Mouse (Mus musculus): ENCODE measurements at regions not wholly inside any gene's neighbourhood (a gene's known extent, or its start where the extent isn't known, plus 50 kb on each side); places are given as distances from the start of the nearest gene placed in this dataset.

DNA sequence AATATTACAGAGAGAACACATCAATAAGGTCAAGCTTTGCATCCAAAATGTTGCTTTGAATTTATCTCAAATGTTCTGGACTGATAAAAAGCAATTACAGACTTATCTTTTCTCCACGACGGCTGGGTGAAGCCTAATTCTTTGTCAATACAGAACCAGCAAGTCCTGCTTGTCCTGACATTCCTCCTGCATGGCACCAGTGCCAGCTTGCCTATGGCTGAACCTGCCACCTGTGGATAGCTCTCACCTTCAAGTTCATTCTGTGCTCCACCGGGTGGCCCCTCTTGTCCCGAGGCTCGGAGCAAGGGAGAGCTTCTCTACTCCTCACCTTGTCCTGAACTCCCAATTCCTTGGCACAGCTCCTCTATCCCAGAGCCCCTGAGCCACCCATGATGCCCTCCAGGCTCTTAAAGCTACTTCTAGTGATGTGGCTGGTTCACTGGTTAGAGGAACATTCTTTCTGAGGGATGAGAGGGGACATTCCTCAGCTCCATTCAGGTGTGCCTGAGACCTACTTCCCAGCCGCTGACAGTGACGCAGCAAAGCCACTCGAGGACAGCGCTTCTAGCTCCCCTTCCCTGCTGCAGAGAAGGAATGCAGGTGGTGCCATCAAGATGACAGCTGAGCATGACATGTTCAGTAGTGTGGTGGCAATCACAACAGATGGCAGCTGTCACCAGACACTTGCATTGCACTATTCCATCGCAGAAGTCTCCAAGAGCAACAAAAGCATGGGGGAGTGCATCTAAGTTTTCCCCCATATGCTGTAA is 119.5 kb upstream of the Sash1 start:
- no peak overlapping the region for H3K4me3 ChIP-seq (ENCODE audit: insufficient read depth, low read depth, low read length)
- no peaks in the 10 kb centered on the region for H3K4me1 ChIP-seq (ENCODE audit: control insufficient read depth, insufficient read depth, insufficient read length, low read length)
- no peak overlapping the region for H3K27ac ChIP-seq (replicated peaks; ENCODE audit: low read depth, low read length)

DNA sequence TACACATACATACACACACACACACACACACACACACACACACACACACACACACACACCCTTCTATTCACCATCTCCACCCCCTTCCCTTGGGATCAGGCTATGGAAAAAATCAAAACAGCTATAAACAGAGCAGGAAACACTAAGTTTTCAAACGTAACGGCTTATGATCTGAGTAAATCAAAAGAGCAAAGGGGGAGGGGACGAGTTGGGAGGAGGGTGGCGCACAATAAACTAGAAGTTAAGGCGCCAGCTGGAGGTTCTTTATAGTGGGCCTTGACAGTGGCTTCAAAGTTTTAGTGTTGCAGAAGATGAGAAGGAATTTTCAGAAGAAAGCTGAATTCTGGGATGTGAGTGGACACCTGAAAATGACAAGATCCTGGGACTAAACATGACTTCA is 116.4 kb upstream of the Sash1 start:
- no peak overlapping the region for H3K27ac ChIP-seq (replicated peaks; ENCODE audit: low read depth, low read length)
- no peaks in the 10 kb centered on the region for H3K4me1 ChIP-seq (ENCODE audit: control insufficient read depth, insufficient read depth, insufficient read length, low read length)
- H3K4me3 ChIP-seq (ENCODE audit: insufficient read depth, low read depth, low read length) = no peak overlapping the region

DNA sequence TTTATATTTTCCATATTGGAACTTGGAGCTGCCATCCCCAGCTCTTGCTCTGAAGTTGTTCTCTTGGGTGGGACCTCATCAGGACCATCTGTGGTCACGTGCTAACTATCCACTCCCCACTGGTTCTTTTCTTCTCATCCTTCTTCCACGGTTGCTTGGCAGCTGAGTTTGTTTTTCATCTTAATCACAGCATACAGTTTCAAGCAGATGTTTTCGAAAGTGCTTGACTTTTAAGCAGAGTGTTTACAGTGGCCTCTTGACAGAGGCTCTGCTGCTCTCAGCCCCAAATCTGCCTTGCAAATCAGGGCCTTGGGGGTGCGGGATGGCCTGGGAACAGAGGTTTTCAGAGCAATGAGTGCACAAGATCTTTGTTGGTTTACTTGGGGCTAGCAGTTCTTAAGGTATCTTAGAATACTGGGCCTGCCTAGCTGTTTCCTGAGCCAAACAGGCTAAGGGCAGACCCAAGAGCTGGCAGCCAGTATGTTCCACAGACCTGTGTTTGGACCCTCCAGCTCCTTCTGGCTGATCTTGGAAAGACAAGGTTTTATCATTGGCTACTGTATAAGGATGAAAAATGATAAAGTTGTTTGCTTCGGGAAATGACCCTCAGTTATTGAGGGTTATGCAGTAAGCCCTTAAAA is 113.0 kb upstream of the Sash1 start:
- no peak overlapping the region for H3K4me3 ChIP-seq (ENCODE audit: insufficient read depth, low read depth, low read length)
- no peak overlapping the region for H3K27ac ChIP-seq (replicated peaks; ENCODE audit: low read depth, low read length)
- H3K4me1 ChIP-seq (ENCODE audit: control insufficient read depth, insufficient read depth, insufficient read length, low read length) = no peaks in the 10 kb centered on the region

DNA sequence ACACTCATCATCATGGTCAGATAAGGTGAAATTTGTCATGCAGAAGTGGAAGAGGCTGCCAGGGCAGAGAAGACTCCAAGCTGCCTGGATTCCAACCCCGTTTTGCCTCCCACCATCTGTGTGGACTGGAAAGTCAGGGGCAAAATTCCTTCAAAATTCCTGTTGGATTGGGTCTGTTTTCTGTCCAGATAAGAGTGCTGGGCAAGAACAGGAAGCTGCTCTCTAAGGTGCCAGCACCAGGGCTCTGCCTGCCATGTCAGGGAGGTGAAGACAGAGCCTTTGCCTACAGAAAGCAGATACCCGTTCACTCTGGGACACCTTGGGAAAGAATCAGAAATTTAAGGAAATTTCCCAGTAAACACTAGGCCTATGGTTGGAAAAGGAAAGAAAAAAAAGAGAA is 112.5 kb upstream of the Sash1 start:
- no peaks in the 10 kb centered on the region for H3K4me1 ChIP-seq (ENCODE audit: control insufficient read depth, insufficient read depth, insufficient read length, low read length)
- no peak overlapping the region for H3K27ac ChIP-seq (replicated peaks; ENCODE audit: low read depth, low read length)
- no peak overlapping the region for H3K4me3 ChIP-seq (ENCODE audit: insufficient read depth, low read depth, low read length)

DNA sequence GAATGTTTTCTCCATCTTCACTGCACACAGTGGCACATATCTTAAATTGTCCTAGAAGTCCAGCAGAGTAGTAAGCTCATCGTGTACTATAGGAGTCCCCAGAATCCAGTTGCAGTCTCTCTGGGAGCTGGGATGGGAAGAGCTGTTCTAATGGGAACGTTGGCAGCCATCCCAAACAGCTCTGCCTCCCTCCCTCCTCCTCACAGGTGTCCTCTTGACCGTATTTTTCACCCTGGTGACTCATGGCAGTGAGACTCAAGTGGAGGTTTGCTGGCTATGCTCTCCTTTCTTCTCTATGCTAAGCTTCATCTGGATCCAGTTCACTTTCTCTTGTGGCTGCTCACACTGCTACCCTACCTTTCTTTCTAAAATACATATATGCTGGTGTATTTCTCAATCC is 109.2 kb upstream of the Sash1 start:
- Histone ChIP-seq H3K4me3 (ENCODE audit: insufficient read depth, low read depth, low read length) (no peak overlapping the region), H3K4me1 (ENCODE audit: control insufficient read depth, insufficient read depth, insufficient read length, low read length) (no peaks in the 10 kb centered on the region)

DNA sequence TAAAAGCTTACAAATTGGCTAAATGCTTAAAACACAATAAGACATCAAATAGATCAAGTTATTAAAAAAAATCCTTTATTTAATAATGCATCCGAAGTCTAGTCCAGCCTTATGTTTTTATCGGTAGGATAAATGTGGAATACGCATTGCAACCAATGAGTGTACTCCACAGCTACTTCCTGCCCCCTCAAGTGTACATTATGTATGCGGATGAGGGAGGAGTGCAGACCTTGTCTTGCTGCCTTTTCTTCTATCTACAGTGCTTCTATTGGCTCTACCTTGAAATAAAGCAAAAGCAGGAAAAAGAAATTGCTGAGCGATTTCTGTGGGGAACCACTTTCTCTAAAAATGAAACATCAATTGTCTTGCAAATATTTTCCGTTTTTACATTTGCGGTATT is 100.5 kb upstream of the Sash1 start:
- Histone ChIP-seq H3K27ac (replicated peaks; ENCODE audit: low read depth, low read length) (no peak overlapping the region), H3K4me1 (ENCODE audit: control insufficient read depth, insufficient read depth, insufficient read length, low read length) (no peaks in the 10 kb centered on the region), H3K4me3 (ENCODE audit: insufficient read depth, low read depth, low read length) (no peak overlapping the region)

More for the DNA sequence above, 109.2 kb upstream of the Sash1 start:
- H3K27ac ChIP-seq (replicated peaks; ENCODE audit: low read depth, low read length) = no peak overlapping the region

DNA sequence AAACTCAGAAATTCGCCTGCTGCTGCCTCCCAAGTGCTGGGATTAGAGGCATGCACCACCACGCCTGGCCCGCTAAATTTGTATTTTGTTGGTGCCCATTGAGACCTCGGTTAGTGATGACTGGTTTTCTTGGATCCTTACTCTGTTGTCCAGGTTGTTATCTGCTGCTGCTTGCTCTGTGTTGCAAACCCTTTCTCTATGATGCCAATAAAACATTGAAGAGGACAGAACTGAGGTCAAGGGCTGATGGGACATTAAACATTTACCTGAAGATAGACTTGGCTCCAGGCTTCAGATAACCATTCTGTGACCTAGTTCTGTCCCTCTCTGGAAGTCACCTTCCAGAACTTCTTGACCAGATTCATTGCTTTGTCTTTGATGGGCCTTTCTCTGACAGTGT is 97.5 kb upstream of the Sash1 start:
- H3K27ac ChIP-seq (replicated peaks; ENCODE audit: low read depth, low read length) = no peak overlapping the region
- no peak overlapping the region for H3K4me3 ChIP-seq (ENCODE audit: insufficient read depth, low read depth, low read length)
- no peaks in the 10 kb centered on the region for H3K4me1 ChIP-seq (ENCODE audit: control insufficient read depth, insufficient read depth, insufficient read length, low read length)

DNA sequence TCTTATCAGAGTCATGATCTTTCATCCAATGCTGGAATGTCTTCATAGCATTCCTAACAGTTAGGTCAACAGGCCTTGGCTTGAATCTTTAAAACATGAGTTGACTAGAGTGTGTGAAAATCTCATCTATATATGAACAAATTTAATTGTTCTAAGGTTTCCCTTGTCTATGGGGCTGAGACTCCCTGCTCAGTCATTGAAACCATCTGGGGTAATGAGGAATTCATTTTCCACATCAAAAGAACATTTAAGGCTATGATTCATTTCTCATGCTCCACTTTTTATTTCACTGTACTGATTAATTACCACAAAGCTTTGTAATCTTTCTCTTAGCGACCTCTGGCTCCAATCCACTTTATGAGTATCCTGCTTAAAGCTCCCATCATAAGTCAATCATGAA is 94.7 kb upstream of the Sash1 start:
- Histone ChIP-seq H3K4me3 (ENCODE audit: insufficient read depth, low read depth, low read length) (no peak overlapping the region), H3K27ac (replicated peaks; ENCODE audit: low read depth, low read length) (no peak overlapping the region), H3K4me1 (ENCODE audit: control insufficient read depth, insufficient read depth, insufficient read length, low read length) (no peaks in the 10 kb centered on the region)

DNA sequence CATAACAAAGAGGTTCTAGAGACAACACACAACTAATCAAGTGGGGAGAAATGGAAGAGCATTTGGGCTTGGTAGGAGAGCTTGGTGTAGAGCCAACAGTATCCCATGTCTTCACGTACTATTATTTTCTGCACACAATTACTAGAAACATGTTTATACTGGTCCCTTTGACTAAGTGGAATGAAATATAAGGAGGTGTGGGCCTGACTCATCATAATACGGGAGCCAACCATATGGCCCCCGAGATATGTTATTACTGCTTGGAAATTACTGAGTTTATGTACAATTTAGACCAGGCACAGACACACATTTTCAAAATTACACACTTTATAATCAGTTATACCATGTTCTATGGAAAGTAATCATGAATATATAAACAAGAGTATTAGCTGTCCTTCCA is 92.7 kb upstream of the Sash1 start:
- Histone ChIP-seq H3K4me1 (ENCODE audit: control insufficient read depth, insufficient read depth, insufficient read length, low read length) (no peaks in the 10 kb centered on the region), H3K27ac (replicated peaks; ENCODE audit: low read depth, low read length) (no peak overlapping the region), H3K4me3 (ENCODE audit: insufficient read depth, low read depth, low read length) (no peak overlapping the region)

DNA sequence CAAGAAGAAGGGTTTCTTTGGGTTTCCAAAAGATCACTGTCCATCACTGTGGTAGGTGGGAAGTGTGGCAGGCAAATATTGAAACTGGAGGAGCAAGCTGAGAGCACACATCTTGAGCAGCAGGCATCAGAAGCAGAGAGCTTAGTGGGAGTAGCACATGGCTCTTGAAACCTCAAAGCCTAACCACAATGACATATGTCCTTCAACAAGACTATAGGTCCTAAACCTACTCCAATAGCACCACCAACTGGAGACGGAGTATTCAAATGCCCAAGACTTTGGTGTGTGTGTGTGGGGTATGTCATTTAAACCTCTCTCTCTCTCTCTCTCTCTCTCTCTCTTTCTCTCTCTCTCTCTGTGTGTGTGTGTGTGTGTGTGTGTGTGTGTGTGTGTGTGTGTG is 88.1 kb upstream of the Sash1 start:
- no peaks in the 10 kb centered on the region for H3K4me1 ChIP-seq (ENCODE audit: control insufficient read depth, insufficient read depth, insufficient read length, low read length)
- H3K4me3 ChIP-seq (ENCODE audit: insufficient read depth, low read depth, low read length) = no peak overlapping the region
- no peak overlapping the region for H3K27ac ChIP-seq (replicated peaks; ENCODE audit: low read depth, low read length)

DNA sequence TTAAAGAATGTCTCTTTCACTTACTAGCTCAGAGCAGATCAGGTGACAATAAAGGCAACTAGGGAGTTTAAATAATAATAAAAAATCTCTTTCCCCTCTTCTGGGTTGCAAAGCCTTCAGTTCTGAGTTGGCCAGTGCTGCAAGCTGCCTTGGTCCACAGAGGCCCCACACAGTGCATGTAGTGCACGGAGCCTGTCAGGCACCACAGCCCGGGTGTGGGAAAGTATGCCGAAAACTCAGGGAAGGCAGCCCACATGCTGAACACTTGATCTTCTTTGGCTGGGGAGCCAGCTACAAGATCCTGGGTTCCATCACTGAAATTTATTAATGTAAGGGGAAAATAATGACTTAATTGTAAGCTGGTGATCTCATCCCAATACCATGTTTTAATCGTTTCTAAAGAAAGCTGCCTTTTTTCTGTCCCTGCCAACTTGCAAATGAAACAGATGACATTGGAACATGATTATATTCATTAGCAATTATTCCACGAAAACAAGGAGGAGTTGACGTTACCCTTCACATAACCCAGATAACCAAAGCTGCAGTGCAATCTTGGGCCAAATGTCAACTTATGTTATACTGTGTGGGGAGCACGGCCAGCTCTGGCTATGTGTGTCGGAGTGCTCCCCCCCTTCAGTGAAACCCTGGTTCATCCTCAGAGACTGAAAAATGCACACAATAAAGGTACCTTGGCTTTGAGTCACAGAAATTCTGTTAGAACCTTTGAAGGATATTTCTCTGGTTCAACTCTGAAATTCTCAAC is 87.1 kb upstream of the Sash1 start:
- Histone ChIP-seq H3K4me3 (ENCODE audit: insufficient read depth, low read depth, low read length) (no peak overlapping the region), H3K4me1 (ENCODE audit: control insufficient read depth, insufficient read depth, insufficient read length, low read length) (no peaks in the 10 kb centered on the region), H3K27ac (replicated peaks; ENCODE audit: low read depth, low read length) (no peak overlapping the region)

DNA sequence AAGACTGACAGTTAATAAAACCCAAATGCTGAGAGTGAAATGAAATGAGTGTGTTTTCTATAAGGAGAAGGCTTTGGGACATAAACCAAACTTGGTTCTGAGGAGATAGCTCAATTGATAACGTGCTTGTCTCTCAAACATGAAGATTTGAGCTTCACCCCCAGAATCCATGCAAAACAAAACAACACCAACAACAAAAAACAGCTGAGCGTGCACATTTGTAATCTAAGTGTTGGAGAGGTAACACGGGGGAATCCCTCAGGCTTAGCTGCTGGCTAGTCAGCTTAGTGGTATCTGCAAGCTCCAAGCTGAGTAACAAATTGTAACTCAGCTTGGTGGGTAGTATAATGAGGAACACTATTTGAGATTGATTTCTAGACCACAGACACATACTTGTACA is 84.9 kb upstream of the Sash1 start:
- H3K4me3 ChIP-seq (ENCODE audit: insufficient read depth, low read depth, low read length) = no peak overlapping the region
- no peaks in the 10 kb centered on the region for H3K4me1 ChIP-seq (ENCODE audit: control insufficient read depth, insufficient read depth, insufficient read length, low read length)
- no peak overlapping the region for H3K27ac ChIP-seq (replicated peaks; ENCODE audit: low read depth, low read length)

DNA sequence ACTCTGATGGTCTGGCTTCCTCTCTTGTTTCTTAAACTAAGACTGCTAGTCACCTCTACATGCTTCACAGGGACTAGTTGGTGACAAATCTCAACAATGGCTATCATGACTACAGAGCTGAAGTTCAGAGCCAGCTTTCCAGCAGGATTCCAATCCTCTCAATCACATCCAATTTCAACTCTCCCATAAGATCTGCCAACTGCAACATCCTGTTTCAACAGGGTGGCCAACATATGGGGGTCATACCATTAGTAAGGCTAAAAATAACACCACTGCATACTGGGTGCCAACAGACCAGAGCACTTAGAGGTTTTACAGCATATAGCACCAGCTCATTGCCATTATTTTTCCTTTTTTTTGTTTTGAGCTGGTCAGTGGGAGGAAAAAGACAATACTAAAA is 83.7 kb upstream of the Sash1 start:
- H3K4me3 ChIP-seq (ENCODE audit: insufficient read depth, low read depth, low read length) = no peak overlapping the region
- no peaks in the 10 kb centered on the region for H3K4me1 ChIP-seq (ENCODE audit: control insufficient read depth, insufficient read depth, insufficient read length, low read length)
- H3K27ac ChIP-seq (replicated peaks; ENCODE audit: low read depth, low read length) = no peak overlapping the region

DNA sequence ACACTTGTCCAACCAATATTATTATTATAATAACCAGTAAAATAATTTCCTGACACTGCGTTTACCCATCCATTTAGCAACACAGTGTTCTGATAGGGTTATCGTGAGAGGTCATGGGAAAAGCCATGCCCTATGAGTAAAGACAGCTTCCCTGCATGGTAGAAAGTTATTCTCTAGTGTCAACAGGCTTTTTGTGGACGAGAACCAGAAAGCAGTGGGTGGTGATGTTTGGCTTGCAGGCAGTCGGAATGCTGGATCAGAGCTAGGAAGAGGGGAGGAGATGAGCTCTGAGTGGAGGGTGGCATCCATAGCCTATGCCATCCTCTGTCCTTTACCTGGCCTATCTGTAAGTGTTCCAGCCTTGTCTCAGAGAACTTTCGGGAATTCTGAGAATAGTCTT is 83.1 kb upstream of the Sash1 start:
- H3K27ac ChIP-seq (replicated peaks; ENCODE audit: low read depth, low read length) = no peak overlapping the region
- no peak overlapping the region for H3K4me3 ChIP-seq (ENCODE audit: insufficient read depth, low read depth, low read length)
- H3K4me1 ChIP-seq (ENCODE audit: control insufficient read depth, insufficient read depth, insufficient read length, low read length) = no peaks in the 10 kb centered on the region

DNA sequence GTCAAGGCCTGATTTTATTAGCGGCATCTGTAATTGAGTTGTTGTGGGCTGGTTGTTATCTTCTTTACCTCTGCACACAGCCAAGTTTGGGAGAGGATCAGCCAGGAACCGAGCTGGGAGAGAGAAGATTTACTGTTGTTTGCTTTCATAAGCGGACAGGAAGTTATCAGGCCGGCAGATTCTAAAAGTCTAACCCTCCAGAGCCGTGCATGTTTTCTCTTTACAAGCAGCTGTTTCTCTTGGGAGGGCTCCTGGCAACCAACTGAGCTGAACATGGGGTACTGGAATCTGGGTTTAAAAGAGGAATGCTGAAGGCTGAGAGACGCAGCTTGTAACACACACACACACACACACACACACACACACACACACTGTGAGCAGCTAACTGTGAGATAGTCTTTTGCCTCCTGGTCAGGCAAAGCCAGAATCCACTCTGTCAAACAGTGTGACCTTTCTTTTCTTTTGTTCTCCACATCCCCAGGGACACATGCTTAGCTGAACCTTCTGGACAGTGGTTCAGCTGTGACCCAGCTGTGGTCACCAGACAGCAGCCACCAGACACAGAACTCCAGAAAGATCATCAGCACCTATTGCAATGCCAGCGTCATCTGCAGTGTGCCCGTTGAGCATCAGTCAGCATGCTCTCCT is 82.5 kb upstream of the Sash1 start:
- H3K27ac ChIP-seq (replicated peaks; ENCODE audit: low read depth, low read length) = no peak overlapping the region
- H3K4me3 ChIP-seq (ENCODE audit: insufficient read depth, low read depth, low read length) = no peak overlapping the region
- H3K4me1 ChIP-seq (ENCODE audit: control insufficient read depth, insufficient read depth, insufficient read length, low read length) = no peaks in the 10 kb centered on the region
